Mouse (Mus musculus): Measurements from ENCODE around the gene Tsr1. TPM values are rescaled to one million over a fixed set of nuclear protein-coding genes. Genes with fewer than 3 reads are reported as not detected.

The Tsr1 gene
- polyA plus RNA-seq, 1 experiment, result 16.1 TPM

- H3K27ac ChIP-seq (ENCODE audit: insufficient read depth, low read length), result no peak overlapping the region
- no peak for TF ChIP-seq POLR2A (IDR thresholded peaks at IDR 0.05; ENCODE audit: borderline replicate concordance, insufficient read depth, low read length)
- TF ChIP-seq CTCF (IDR thresholded peaks at IDR 0.05; ENCODE audit: borderline replicate concordance, insufficient read depth, low read depth, low read length), result no peak
- peaks cover 8% of the 10 kb centered on the region for H3K4me1 ChIP-seq (ENCODE audit: control insufficient read depth, insufficient read depth, low read length)
- DNase-seq, result no peak
- H3K4me3 ChIP-seq (replicated peaks; ENCODE audit: insufficient read depth, low read depth, low read length), result no peak overlapping the region
- H3K27me3 ChIP-seq (ENCODE audit: control insufficient read depth, insufficient read depth, low read length), result no peaks in the 10 kb centered on the region
These were observed 58.1 kb downstream of the Tsr1 start for GRCm38 (mm10) chr11:74956006-74956405.

DNA sequence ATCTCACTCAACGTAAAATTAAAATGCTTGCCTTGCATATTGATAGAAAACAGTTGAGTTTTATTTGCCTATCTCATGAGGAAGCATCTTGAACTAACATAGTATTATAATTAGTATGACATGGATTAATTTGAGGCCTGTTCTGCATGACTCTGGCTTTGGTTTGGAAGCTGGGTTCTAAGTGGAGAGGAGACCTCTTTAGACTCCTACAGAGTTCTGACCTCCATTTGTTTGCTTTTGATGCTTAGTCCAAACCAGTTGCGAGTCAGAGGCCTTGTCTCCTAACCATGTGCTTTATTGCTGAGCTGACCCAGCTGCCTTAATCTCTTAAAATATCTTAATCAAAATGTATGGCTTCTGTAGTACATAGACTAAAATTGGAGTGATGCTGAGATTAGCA is 59.7 kb downstream of the Tsr1 start:
- WGBS, result 77% methylated on average over 2 of the region's 2 CpGs
- Histone ChIP-seq H3K27me3 (ENCODE audit: control insufficient read depth, insufficient read depth, low read length) (no peaks in the 10 kb centered on the region), H3K4me3 (replicated peaks; ENCODE audit: insufficient read depth, low read depth, low read length) (no peak overlapping the region), H3K27ac (ENCODE audit: insufficient read depth, low read length) (no peak overlapping the region), H3K4me1 (ENCODE audit: control insufficient read depth, insufficient read depth, low read length) (peaks cover 8% of the 10 kb centered on the region)
- TF ChIP-seq POLR2A (IDR thresholded peaks at IDR 0.05; ENCODE audit: borderline replicate concordance, insufficient read depth, low read length), result no peak
- TF ChIP-seq CTCF (IDR thresholded peaks at IDR 0.05; ENCODE audit: borderline replicate concordance, insufficient read depth, low read depth, low read length), result no peak
- no peak for DNase-seq

Other genes starting within 250 kb of the Tsr1 start
- 67.4 and 68.4 TPM in 2 replicates for gene Cluh, start 248.6 kb upstream of the Tsr1 start, polyA plus RNA-seq (2012; rRNA removed)
- gene Pafah1b1, start 173.4 kb upstream of the Tsr1 start, polyA plus RNA-seq (2012; rRNA removed), result 185 and 190 TPM in 2 replicates
- 17.6 and 18.5 TPM in 2 replicates for gene Mettl16, start 127.2 kb upstream of the Tsr1 start, polyA plus RNA-seq (2012; rRNA removed)
- 17.9 and 18.0 TPM in 2 replicates for gene Mnt, start 67.2 kb upstream of the Tsr1 start, polyA plus RNA-seq (2012; rRNA removed)
- 29.0 and 30.7 TPM in 2 replicates for gene Sgsm2, start 1.0 kb upstream of the Tsr1 start, polyA plus RNA-seq (2012; rRNA removed)
- gene Smg6, start 27.8 kb downstream of the Tsr1 start, polyA plus RNA-seq (2012; rRNA removed), result 31.1 and 31.6 TPM in 2 replicates
- 36.5 and 37.8 TPM in 2 replicates for gene Srr, start 27.9 kb downstream of the Tsr1 start, polyA plus RNA-seq (2012; rRNA removed)

All from cerebellum, adult 2 months (tissue).